ENCODE assay signal across 13 mouse cellular contexts in genomic region chr10:42893857-42894256, GRCm38 (mm10). TPM values are rescaled to one million over a fixed set of nuclear protein-coding genes. Genes with fewer than 3 reads are reported as not detected.
A peak's percentile ranks its signal among the peaks of the same experiment; 100 is the strongest.
DNase-seq lines count a peak whose midpoint lies in the region; TF ChIP-seq lines count a peak whose summit lies in the region.
"Had no signal": no experiment of that assay in that cellular context is flagged by ENCODE, and none has a peak within 500 bp of the region (broad histone marks: within the 10 kb centered on the region; RNA-seq: fewer than 3 reads in every experiment).

No protein-coding gene starts in this region.

- intact Hi-C loops in heart, postnatal 10 days (cut with DNase I): no loop called here

- peak overlapping the region; percentile 11 for H3K27ac ChIP-seq in spleen, adult 2 months (ENCODE audit: insufficient read depth, low read length)
- H3K27ac ChIP-seq: kidney, postnatal 0 days; lung, embryonic 15.5 days; midbrain, embryonic 15.5 days had no signal

- no peak overlapping the region for H3K4me3 ChIP-seq in spleen, adult 2 months (ENCODE audit: extremely low read depth, insufficient read depth, insufficient read length)
- H3K4me3 ChIP-seq: lung, embryonic 15.5 days; midbrain, embryonic 15.5 days had no signal

- TF ChIP-seq POLR2A in spleen, adult 2 months (IDR thresholded peaks at IDR 0.05; ENCODE audit: low read depth, low read length): no peak

- WGBS in spleen, adult 2 months: 78% methylated on average over 8 of the region's 8 CpGs

- H3K4me1 ChIP-seq in spleen, adult 2 months (ENCODE audit: control insufficient read depth, insufficient read depth, insufficient read length): peaks cover 43% of the 10 kb centered on the region; the same call in 1 of the 2 replicates
- H3K4me1 ChIP-seq: midbrain, embryonic 15.5 days had no signal

- TF ChIP-seq CTCF in spleen, adult 2 months (IDR thresholded peaks at IDR 0.05; ENCODE audit: extremely low read depth, insufficient read depth, insufficient read length, insufficient replicate concordance): no peak

- H3K27me3 ChIP-seq in spleen, adult 2 months (ENCODE audit: control insufficient read depth, insufficient read depth, low read length): no peaks in the 10 kb centered on the region
- H3K27me3 ChIP-seq: lung, embryonic 15.5 days; midbrain, embryonic 15.5 days had no signal

- DNase-seq in heart, postnatal 10 days: peak; percentile 45 to 52
- DNase-seq in heart, adult 9 months (ENCODE audit: low spot score in 2 of 2): no peak
- DNase-seq in spleen, adult 2 months (ENCODE audit: low read depth in 1 of 2, low spot score in 2 of 2): no peak
- no peak for DNase-seq in spleen, postnatal 14 days (ENCODE audit: low spot score in 2 of 2)
- DNase-seq in heart, postnatal 4 days: peak; percentile 36
- DNase-seq in skeletal muscle tissue, adult 2 months (ENCODE audit: low read depth, low spot score): peak; percentile 52
- no peak for DNase-seq in layer of hippocampus, postnatal 10 days (ENCODE audit: low spot score in 2 of 2)
- DNase-seq: cerebellum, adult 9-10 months; forebrain, postnatal 0 days; right cerebral cortex, adult 18-20 months had no signal

- H3K36me3 ChIP-seq in spleen, adult 2 months (ENCODE audit: control insufficient read depth, insufficient read depth, low read length): no peaks in the 10 kb centered on the region
- H3K36me3 ChIP-seq: lung, embryonic 15.5 days; midbrain, embryonic 15.5 days had no signal

RNA-seq across cellular contexts. Expression of gene Scml4, which starts 33.7 kb away (rescaled TPM):
- 1 to 10 TPM; 3.6 TPM for total RNA-seq in heart, postnatal 10 days (2021)
- polyA plus RNA-seq in spleen, adult 2 months (2012; rRNA removed): 24.6 and 34.7 TPM in 2 replicates
- 1 to 10 TPM; 4.2 to 4.9 TPM for total RNA-seq in heart, postnatal 4 days (2021)
- total RNA-seq in layer of hippocampus, postnatal 10 days (2021): 1 to 10 TPM; 5.7 to 6.6 TPM

Comparison
In these comparisons a context has a peak if more than half of its experiments do, and no peak if none do; other contexts are left out.
1. DNase-seq: peak in heart, postnatal 10 days (2 of 2), heart, postnatal 4 days (single experiment) and skeletal muscle tissue, adult 2 months (single experiment); none in heart, adult 9 months (0 of 2), spleen, adult 2 months (0 of 2), spleen, postnatal 14 days (0 of 2) and layer of hippocampus, postnatal 10 days (0 of 2).